Mouse (Mus musculus): ENCODE data around the gene Mcoln2.

Mcoln2 gene

GRCm38 (mm10) chr3:146145501-146145900 is 4.1 kb upstream of the Mcoln2 start:
- no peak for DNase-seq (ENCODE audit: low read depth)

GRCm38 (mm10) chr3:146146131-146146530 is 3.5 kb upstream of the Mcoln2 start:
- DNase-seq (ENCODE audit: low read depth) = peak; percentile 63

GRCm38 (mm10) chr3:146150058-146150400 is 396 bp downstream of the Mcoln2 start:
- DNase-seq (ENCODE audit: low read depth) = no peak

- DNase-seq (ENCODE audit: low read depth) = no peak
Observed at GRCm38 (mm10) chr3:146150560-146150959, 927 bp downstream of the Mcoln2 start.

GRCm38 (mm10) chr3:146151328-146151727 is 1.7 kb downstream of the Mcoln2 start:
- DNase-seq (ENCODE audit: low read depth) = no peak

GRCm38 (mm10) chr3:146151755-146152154 is 2.1 kb downstream of the Mcoln2 start:
- no peak for DNase-seq (ENCODE audit: low read depth)

GRCm38 (mm10) chr3:146152348-146152747 is 2.7 kb downstream of the Mcoln2 start:
- no peak for DNase-seq (ENCODE audit: low read depth)

- DNase-seq (ENCODE audit: low read depth) = no peak
Observed at GRCm38 (mm10) chr3:146152913-146153312, 3.3 kb downstream of the Mcoln2 start.

GRCm38 (mm10) chr3:146153862-146154611 is 4.4 kb downstream of the Mcoln2 start:
- DNase-seq (ENCODE audit: low read depth) = peak; percentile 47

- DNase-seq (ENCODE audit: low read depth) = no peak
Observed at GRCm38 (mm10) chr3:146155628-146156576, 6.3 kb downstream of the Mcoln2 start.

- DNase-seq (ENCODE audit: low read depth) = no peak
Observed at GRCm38 (mm10) chr3:146156811-146157210, 7.2 kb downstream of the Mcoln2 start.

GRCm38 (mm10) chr3:146158039-146158438 is 8.4 kb downstream of the Mcoln2 start:
- DNase-seq (ENCODE audit: low read depth) = peak; percentile 71

GRCm38 (mm10) chr3:146159360-146159759 is 9.7 kb downstream of the Mcoln2 start:
- DNase-seq (ENCODE audit: low read depth) = no peak

- DNase-seq (ENCODE audit: low read depth) = peak; percentile 37
Observed at GRCm38 (mm10) chr3:146162197-146162596, 12.6 kb downstream of the Mcoln2 start.

- DNase-seq (ENCODE audit: low read depth) = no peak
Observed at GRCm38 (mm10) chr3:146169356-146169755, 19.7 kb downstream of the Mcoln2 start.

GRCm38 (mm10) chr3:146173030-146173429 is 23.4 kb downstream of the Mcoln2 start:
- no peak for DNase-seq (ENCODE audit: low read depth)

- DNase-seq (ENCODE audit: low read depth) = no peak
Observed at GRCm38 (mm10) chr3:146174215-146174614, 24.6 kb downstream of the Mcoln2 start.

- peak; percentile 77 for DNase-seq (ENCODE audit: low read depth)
Observed at GRCm38 (mm10) chr3:146177295-146177694, 27.7 kb downstream of the Mcoln2 start.

- DNase-seq (ENCODE audit: low read depth) = peak; percentile 93
Observed at GRCm38 (mm10) chr3:146177748-146178582, 28.3 kb downstream of the Mcoln2 start.

GRCm38 (mm10) chr3:146180341-146180740 is 30.7 kb downstream of the Mcoln2 start:
- no peak for DNase-seq (ENCODE audit: low read depth)

GRCm38 (mm10) chr3:146180986-146181385 is 31.4 kb downstream of the Mcoln2 start:
- DNase-seq (ENCODE audit: low read depth) = peak; percentile 69

Data from NIH3T3 (cell line).